Mouse (Mus musculus) CH12.LX (cell line): ENCODE measurements around the gene Hnrnpa1. TPM values are rescaled to one million over a fixed set of nuclear protein-coding genes. Genes with fewer than 3 reads are reported as not detected.

Experiments used
- DNase-seq: peaks from one replicate; pipeline ENCODE4 v3.0.0-alpha.2; 2013; ENCODE audit errors: extremely low read depth
- H3K27ac ChIP-seq: 2 replicates; pipeline ENCODE4 v1.5.1; 2012; ENCODE audit warnings: low read depth, mild to moderate bottlenecking, control low read depth, moderate library complexity; ENCODE audit not compliant: insufficient read depth
- H3K27me3 ChIP-seq: replicated peaks from 2 replicates; pipeline ENCODE3; 2012; ENCODE audit warnings: inconsistent platforms
- H3K36me3 ChIP-seq, 2 experiments: replicated peaks in 1 of 2; 2 replicates each; pipeline versions ENCODE3 to v1.6.1; 2012; ENCODE audit warnings: inconsistent platforms in 1 of 2, low read length in 1 of 2, mild to moderate bottlenecking in 1 of 2, mixed read lengths in 1 of 2, moderate library complexity in 1 of 2; ENCODE audit not compliant: control insufficient read depth in 1 of 2, insufficient read depth in 1 of 2
- H3K4me1 ChIP-seq, 2 experiments: 2 replicates each; pipeline ENCODE4 v1.6.1; 2012; ENCODE audit warnings: inconsistent platforms in 1 of 2, moderate library complexity in 1 of 2; ENCODE audit not compliant: insufficient read depth in 2 of 2, control insufficient read depth in 1 of 2
- H3K4me2 ChIP-seq: 2 replicates; pipeline ENCODE4 v1.6.1; 2012; ENCODE audit warnings: low read depth, mild to moderate bottlenecking, control low read depth; ENCODE audit not compliant: poor library complexity, insufficient read depth, severe bottlenecking
- H3K4me3 ChIP-seq, 3 experiments: fragments of 150-350 bp in 1 of 3; sonication (generic) in 1 of 3; replicated peaks in 1 of 3; 2 replicates each; pipeline versions ENCODE3 to v1.5.1; 2011 to 2012; ENCODE audit warnings: low read depth in 2 of 3, low read length in 2 of 3, mild to moderate bottlenecking in 2 of 3, moderate library complexity in 2 of 3, control low read depth in 1 of 3, improper control_type of control experiment in 1 of 3, inconsistent platforms in 1 of 3, mixed read lengths in 1 of 3; ENCODE audit not compliant: poor library complexity in 1 of 3
- H3K79me2 ChIP-seq: replicated peaks from 2 replicates; pipeline ENCODE4 v1.6.1; 2012; ENCODE audit warnings: mild to moderate bottlenecking, moderate library complexity; ENCODE audit not compliant: control insufficient read depth, poor library complexity, insufficient read depth, severe bottlenecking; ENCODE audit errors: extremely low read depth
- H3K9ac ChIP-seq: 2 replicates; pipeline ENCODE4 v1.6.1; 2012; ENCODE audit warnings: low read depth, mild to moderate bottlenecking, control low read depth, moderate library complexity; ENCODE audit not compliant: insufficient read depth
- H3K9me3 ChIP-seq: replicated peaks from 2 replicates; pipeline ENCODE3; 2012; ENCODE audit warnings: low read length, inconsistent platforms, mixed read lengths
- CHD1 ChIP-seq: IDR thresholded peaks from 2 replicates; pipeline ENCODE4 v1.6.1; 2012; ENCODE audit warnings: low read depth, low read length, improper control_type of control experiment, inconsistent platforms
- CTCF ChIP-seq, 2 experiments: IDR thresholded peaks in 1 of 2; conservative IDR thresholded peaks in 1 of 2; 2 replicates each; pipeline ENCODE4 v1.5.1; 2011 to 2012; ENCODE audit warnings: low read depth in 2 of 2, low read length in 2 of 2, improper control_type of control experiment in 1 of 2, inconsistent platforms in 1 of 2, mild to moderate bottlenecking in 1 of 2, moderate library complexity in 1 of 2
- E2F4 ChIP-seq: IDR thresholded peaks from 2 replicates; pipeline ENCODE4 v1.6.1; 2011; ENCODE audit warnings: low read depth, low read length, improper control_type of control experiment; ENCODE audit not compliant: insufficient replicate concordance
- ELF1 ChIP-seq: IDR thresholded peaks from 2 replicates; pipeline ENCODE4 v1.6.1; 2014; ENCODE audit warnings: low read depth, mild to moderate bottlenecking, inconsistent platforms, low read length, improper control_type of control experiment
- EP300 ChIP-seq: IDR thresholded peaks from 2 replicates; pipeline ENCODE4 v1.6.1; 2011; ENCODE audit warnings: low read length, improper control_type of control experiment
- HCFC1 ChIP-seq: IDR thresholded peaks from 2 replicates; pipeline ENCODE4 v1.6.1; 2012; ENCODE audit warnings: low read depth, mild to moderate bottlenecking, inconsistent platforms, low read length, improper control_type of control experiment
- IRF4 ChIP-seq: IDR thresholded peaks from 2 replicates; pipeline ENCODE4 v1.6.1; 2014; ENCODE audit warnings: low read depth, mild to moderate bottlenecking, inconsistent platforms, low read length, improper control_type of control experiment
- JUN ChIP-seq: IDR thresholded peaks from 2 replicates; pipeline ENCODE4 v1.6.1; 2011; ENCODE audit warnings: low read depth, mild to moderate bottlenecking, low read length, improper control_type of control experiment, moderate library complexity; ENCODE audit not compliant: insufficient read depth
- JUND ChIP-seq: conservative IDR thresholded peaks from 2 replicates; pipeline ENCODE4 v1.6.1; 2011; ENCODE audit warnings: low read depth, low read length, improper control_type of control experiment
- MAFK ChIP-seq: IDR thresholded peaks from 2 replicates; pipeline ENCODE4 v1.6.1; 2011; ENCODE audit warnings: low read length, improper control_type of control experiment; ENCODE audit not compliant: insufficient replicate concordance
- MAZ ChIP-seq: IDR thresholded peaks from 2 replicates; pipeline ENCODE4 v1.6.1; 2012; ENCODE audit warnings: low read depth, mild to moderate bottlenecking, inconsistent platforms, low read length, improper control_type of control experiment, moderate library complexity
- MEF2A ChIP-seq: IDR thresholded peaks from 2 replicates; pipeline ENCODE4 v1.6.1; 2014; ENCODE audit warnings: low read depth, mild to moderate bottlenecking, inconsistent platforms, low read length, improper control_type of control experiment, borderline replicate concordance
- MYC ChIP-seq: IDR thresholded peaks from 2 replicates; pipeline ENCODE4 v1.6.1; 2011; ENCODE audit warnings: low read depth, mild to moderate bottlenecking, improper control_type of control experiment, low read length
- PAX5 ChIP-seq: IDR thresholded peaks from 2 replicates; pipeline ENCODE4 v1.6.1; 2012; ENCODE audit warnings: low read length, inconsistent platforms, mixed read lengths
- POLR2A ChIP-seq: IDR thresholded peaks from 2 replicates; pipeline ENCODE4 v1.6.1; 2011; ENCODE audit warnings: low read depth, mild to moderate bottlenecking, improper control_type of control experiment, low read length
- RAD21 ChIP-seq: IDR thresholded peaks from 2 replicates; pipeline ENCODE4 v1.6.1; 2011; ENCODE audit warnings: low read depth, mild to moderate bottlenecking, low read length, improper control_type of control experiment, moderate library complexity
- RCOR1 ChIP-seq: conservative IDR thresholded peaks from 2 replicates; pipeline ENCODE4 v1.6.1; 2012; ENCODE audit warnings: low read depth, mild to moderate bottlenecking, inconsistent platforms, low read length, improper control_type of control experiment
- SIN3A ChIP-seq: IDR thresholded peaks from 2 replicates; pipeline ENCODE4 v1.6.1; 2012; ENCODE audit warnings: low read length, improper control_type of control experiment, inconsistent platforms
- TCF12 ChIP-seq: IDR thresholded peaks from 2 replicates; pipeline ENCODE4 v1.6.1; 2014; ENCODE audit warnings: low read depth, mild to moderate bottlenecking, inconsistent platforms, low read length, improper control_type of control experiment
- ZKSCAN1 ChIP-seq: IDR thresholded peaks from 2 replicates; pipeline ENCODE4 v1.6.1; 2012; ENCODE audit warnings: low read depth, inconsistent platforms, low read length, improper control_type of control experiment, borderline replicate concordance
- ZMIZ1 ChIP-seq: IDR thresholded peaks from 2 replicates; pipeline ENCODE4 v1.6.1; 2012; ENCODE audit warnings: low read depth, mild to moderate bottlenecking, inconsistent platforms, low read length, improper control_type of control experiment
- dilution Hi-C: fragments of 300-500 bp; cut with MboI; formaldehyde crosslinking; loops from 2 replicates; pipeline ENCODE4 v1.14.3; 2020; ENCODE audit warnings: low sequenced_read_pairs; ENCODE audit not compliant: extremely low pct_unique_long_range_greater_than_20kb, extremely low pct_ligation_motif_present
- in situ Hi-C: fragments of 300-500 bp; cut with MboI; formaldehyde crosslinking; loops from 3 replicates; pipeline ENCODE4 v1.14.3; 2019; ENCODE audit warnings: low sequenced_read_pairs, low pct_ligation_motif_present, low pct_unique_long_range_greater_than_20kb, mixed read lengths
- polyA plus RNA-seq: library from polyadenylated mRNA; unstranded; fragments of >175 nt; gene quantifications from 2 replicates; pipeline ENCODE4 v1.2.1, GENCODE M21; 2012; ENCODE audit warnings: low read depth; ENCODE audit not compliant: insufficient read length
- total RNA-seq, 2 experiments: library from RNA; depleted of rRNA; stranded (reverse); fragments of 300-350 nt in 1 of 2; fragments of >200 nt in 1 of 2; gene quantifications; 2 replicates each; pipeline ENCODE4 v1.2.3; 2012 to 2014

Hnrnpa1 gene
- total and polyA plus RNA-seq, 3 experiments, result 635 to 1,799 (median 757) TPM

- H3K36me3 ChIP-seq, result peaks cover 0 to 25% of the 10 kb centered on the region in 2 experiments
- no peak overlapping the region for H3K4me3 ChIP-seq
- DNase-seq, result no peak
- no peaks in the 10 kb centered on the region for H3K79me2 ChIP-seq
- TF ChIP-seq ZMIZ1 (no peak), ZKSCAN1 (no peak), MAZ (no peak), CHD1 (no peak), POLR2A (no peak), MYC (no peak), HCFC1 (no peak), MAFK (no peak), PAX5 (no peak), TCF12 (no peak), RCOR1 (no peak), SIN3A (no peak)
- H3K9me3 ChIP-seq, result no peaks in the 10 kb centered on the region
- in situ Hi-C loops, result no loop called here
- peaks cover 9 to 18% of the 10 kb centered on the region in 2 experiments for H3K4me1 ChIP-seq
- no peaks in the 10 kb centered on the region for H3K27me3 ChIP-seq
- dilution Hi-C loops, result no loop called here
- H3K4me2 ChIP-seq, result no peak overlapping the region
- no peak overlapping the region for H3K9ac ChIP-seq
- H3K27ac ChIP-seq, result no peak overlapping the region
Observed at GRCm38 (mm10) chr15:103255169-103255568, 14.9 kb downstream of the Hnrnpa1 start.

- peaks cover 0 to 14% of the 10 kb centered on the region in 2 experiments for H3K36me3 ChIP-seq
- no peak for TF ChIP-seq ZMIZ1
- TF ChIP-seq TCF12, result no peak
- no peak for TF ChIP-seq JUND
- no peak for TF ChIP-seq JUN
- no peak for TF ChIP-seq ELF1
- TF ChIP-seq CHD1, result no peak
- TF ChIP-seq EP300, result no peak
- TF ChIP-seq IRF4, result no peak
- no peak for TF ChIP-seq MEF2A
- TF ChIP-seq RAD21, result no peak
- no peak for TF ChIP-seq E2F4
- no peak for TF ChIP-seq CTCF (conservative IDR thresholded peaks at IDR 0.05 in 1 of 2, IDR thresholded peaks at IDR 0.05 in 1 of 2; ENCODE audit: low read depth in 2 of 2, low read length in 2 of 2)
- H3K4me1 ChIP-seq, result peaks cover 9 to 18% of the 10 kb centered on the region in 2 experiments
- H3K79me2 ChIP-seq, result no peaks in the 10 kb centered on the region
- no peak for DNase-seq
- no peak overlapping the region for H3K9ac ChIP-seq
- H3K4me3 ChIP-seq, result no peak overlapping the region
- dilution Hi-C loops, result no loop called here
- no peak overlapping the region for H3K27ac ChIP-seq
- H3K4me2 ChIP-seq, result no peak overlapping the region
- in situ Hi-C loops, result no loop called here
- H3K9me3 ChIP-seq, result no peaks in the 10 kb centered on the region
- H3K27me3 ChIP-seq, result no peaks in the 10 kb centered on the region
Observed at GRCm38 (mm10) chr15:103256210-103256986, 16.2 kb downstream of the Hnrnpa1 start.
